Mouse (Mus musculus) G1E (cell line): ENCODE results near the gene Taar9.

Experiments
- CTCF ChIP-seq: IDR thresholded peaks from 2 replicates; pipeline ENCODE4 v1.5.1; 2012; ENCODE audit warnings: low read depth, low read length, inconsistent platforms, mixed read lengths
- GATA1 ChIP-seq: IDR thresholded peaks from 2 replicates; pipeline ENCODE4 v1.6.1; 2012; ENCODE audit warnings: borderline replicate concordance, low read length, inconsistent platforms, mixed read lengths
- POLR2AphosphoS5 ChIP-seq: IDR thresholded peaks from 2 replicates; pipeline ENCODE4 v1.6.1; 2012; ENCODE audit warnings: low read depth, low read length, inconsistent platforms; ENCODE audit not compliant: insufficient replicate concordance

DNA sequence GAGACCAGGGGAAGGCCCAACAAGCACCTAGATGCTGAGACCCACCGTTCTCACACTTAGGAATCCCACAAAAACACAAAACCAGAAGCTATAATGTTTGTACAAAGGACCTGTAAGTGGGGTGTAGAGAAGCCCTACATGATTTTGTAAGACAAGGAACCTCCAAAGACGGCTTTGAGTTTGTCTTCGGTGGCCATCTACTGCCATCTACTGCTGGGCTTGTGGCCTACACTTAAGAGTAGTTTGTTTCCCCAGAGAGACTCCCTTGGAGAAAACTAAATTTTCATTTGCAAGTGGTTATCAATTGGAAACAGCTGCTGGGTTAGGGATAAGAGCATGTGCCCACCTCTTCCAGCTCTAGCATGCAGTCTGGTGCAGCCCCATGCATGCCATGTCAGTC, 29.2 kb downstream of the Taar9 start:
- TF ChIP-seq CTCF (no peak), GATA1 (no peak), POLR2AphosphoS5 (no peak)
